Mouse (Mus musculus): Measurements from ENCODE around the gene Abcg1. TPM values are rescaled to one million over a fixed set of nuclear protein-coding genes. Genes with fewer than 3 reads are reported as not detected.

The Abcg1 gene
- total and polyA plus RNA-seq, 2 experiments from 2014 or later, result 16.1 to 24.2 TPM

GRCm38 (mm10) chr17:31153785-31154184 lies 96.3 kb downstream of the Abcg1 start:
- WGBS, result 72% methylated on average over 8 of the region's 8 CpGs

DNA sequence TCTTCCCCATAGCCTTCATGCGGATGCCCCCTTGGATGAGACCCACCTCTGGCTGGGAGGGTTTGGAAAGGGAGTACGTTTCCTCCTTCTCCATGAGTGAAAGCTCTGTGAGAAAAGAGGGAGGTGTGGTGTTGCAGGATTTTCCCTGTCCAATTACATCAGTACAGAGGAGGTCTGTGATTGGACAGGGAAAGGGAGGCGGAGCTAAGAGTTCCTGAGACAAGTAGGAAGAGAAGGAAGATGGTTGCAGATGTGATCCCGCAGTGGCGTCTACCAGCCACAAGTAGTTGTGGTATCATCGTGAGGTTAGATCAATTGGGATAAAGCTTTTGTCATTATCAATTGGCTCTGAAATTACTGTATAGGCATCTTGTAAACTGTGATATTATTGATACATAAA lies 100.4 kb downstream of the Abcg1 start:
- Histone ChIP-seq H3K9me3 (ENCODE audit: low read length) (no peaks in the 10 kb centered on the region), H3K4me3 (ENCODE audit: low read depth, low read length) (no peak overlapping the region), H3K27ac (ENCODE audit: low read depth, low read length) (no peak overlapping the region), H3K27me3 (ENCODE audit: insufficient read depth, low read length) (no peaks in the 10 kb centered on the region), H3K4me2 (ENCODE audit: low read depth) (no peak overlapping the region), H3K9ac (no peak overlapping the region), H3K36me3 (ENCODE audit: insufficient read depth) (no peaks in the 10 kb centered on the region), H3K4me1 (ENCODE audit: insufficient read depth) (no peaks in the 10 kb centered on the region)
- DNase-seq, result no peak
- no peak for TF ChIP-seq CTCF (IDR thresholded peaks at IDR 0.05; ENCODE audit: low read depth)
- no peak for ATAC-seq
- WGBS, result 82% methylated on average over 6 of the region's 6 CpGs

More at GRCm38 (mm10) chr17:31153785-31154184, 96.3 kb downstream of the Abcg1 start:
- Histone ChIP-seq H3K4me2 (ENCODE audit: low read depth) (no peak overlapping the region), H3K9ac (no peak overlapping the region), H3K4me1 (ENCODE audit: insufficient read depth) (no peaks in the 10 kb centered on the region), H3K4me3 (ENCODE audit: low read depth, low read length) (no peak overlapping the region), H3K9me3 (ENCODE audit: low read length) (no peaks in the 10 kb centered on the region), H3K27me3 (ENCODE audit: insufficient read depth, low read length) (no peaks in the 10 kb centered on the region), H3K27ac (ENCODE audit: low read depth, low read length) (no peak overlapping the region), H3K36me3 (ENCODE audit: insufficient read depth) (no peaks in the 10 kb centered on the region)
- no peak for ATAC-seq
- TF ChIP-seq CTCF (IDR thresholded peaks at IDR 0.05; ENCODE audit: low read depth), result no peak
- no peak for DNase-seq

DNA sequence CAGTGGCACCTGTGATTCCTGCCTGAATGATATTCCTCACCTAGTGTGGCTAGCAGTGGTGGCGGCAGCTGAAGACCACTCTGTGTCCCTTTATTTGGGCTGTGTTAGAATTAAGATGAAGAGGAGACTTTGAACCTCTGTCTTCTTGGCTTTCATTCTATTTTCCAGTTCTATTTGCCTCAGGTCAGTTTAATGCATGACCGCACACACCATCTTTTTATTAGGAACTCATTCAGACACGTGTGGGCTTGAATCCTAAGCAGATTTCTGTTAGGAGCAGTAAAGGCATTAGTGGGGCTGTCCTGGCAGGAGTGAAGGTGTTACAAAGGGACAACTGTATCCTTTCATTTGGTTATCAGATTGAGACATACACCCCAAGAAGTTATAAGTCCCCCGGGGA lies 102.8 kb downstream of the Abcg1 start:
- no peak for TF ChIP-seq CTCF (IDR thresholded peaks at IDR 0.05; ENCODE audit: low read depth)
- no peaks in the 10 kb centered on the region for H3K27me3 ChIP-seq (ENCODE audit: insufficient read depth, low read length)
- ATAC-seq, result no peak
- no peaks in the 10 kb centered on the region for H3K36me3 ChIP-seq (ENCODE audit: insufficient read depth)
- H3K4me1 ChIP-seq (ENCODE audit: insufficient read depth), result no peaks in the 10 kb centered on the region
- no peak overlapping the region for H3K4me3 ChIP-seq (ENCODE audit: low read depth, low read length)
- no peak overlapping the region for H3K4me2 ChIP-seq (ENCODE audit: low read depth)
- H3K9me3 ChIP-seq (ENCODE audit: low read length), result no peaks in the 10 kb centered on the region
- no peak overlapping the region for H3K9ac ChIP-seq
- DNase-seq, result no peak
- H3K27ac ChIP-seq (ENCODE audit: low read depth, low read length), result no peak overlapping the region
- 66% methylated on average over 4 of the region's 4 CpGs for WGBS

DNA sequence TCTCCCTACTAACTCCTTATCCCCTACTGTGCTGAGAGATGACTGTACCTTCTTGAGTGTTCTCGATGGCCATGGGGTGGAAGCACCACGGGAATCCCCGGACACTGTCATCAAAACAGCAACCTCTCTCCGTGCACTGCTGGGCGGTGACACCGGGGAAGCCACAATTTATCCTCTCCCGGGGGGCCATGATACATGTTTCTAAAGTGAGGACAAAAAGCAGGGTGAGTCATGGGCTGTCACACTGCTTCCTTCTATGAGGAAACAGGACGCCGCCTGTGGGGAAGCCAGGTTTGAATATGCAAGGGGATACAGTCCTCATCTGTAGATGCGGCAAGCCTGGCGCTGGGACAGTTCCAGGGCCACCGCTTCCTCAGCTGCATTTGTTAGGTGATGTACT lies 105.1 kb downstream of the Abcg1 start:
- Histone ChIP-seq H3K4me1 (ENCODE audit: insufficient read depth) (no peaks in the 10 kb centered on the region), H3K4me2 (ENCODE audit: low read depth) (no peak overlapping the region), H3K9me3 (ENCODE audit: low read length) (no peaks in the 10 kb centered on the region), H3K4me3 (ENCODE audit: low read depth, low read length) (no peak overlapping the region), H3K36me3 (ENCODE audit: insufficient read depth) (no peaks in the 10 kb centered on the region), H3K27ac (ENCODE audit: low read depth, low read length) (no peak overlapping the region), H3K27me3 (ENCODE audit: insufficient read depth, low read length) (no peaks in the 10 kb centered on the region), H3K9ac (no peak overlapping the region)
- no peak for ATAC-seq
- WGBS, result 90% methylated on average over 12 of the region's 12 CpGs
- no peak for TF ChIP-seq CTCF (IDR thresholded peaks at IDR 0.05; ENCODE audit: low read depth)
- DNase-seq, result no peak

- DNase-seq (no peak), ATAC-seq (no peak)
- H3K36me3 ChIP-seq (ENCODE audit: insufficient read depth), result no peaks in the 10 kb centered on the region
- no peak for TF ChIP-seq CTCF (IDR thresholded peaks at IDR 0.05; ENCODE audit: low read depth)
- H3K4me3 ChIP-seq (ENCODE audit: low read depth, low read length), result no peak overlapping the region
- H3K9me3 ChIP-seq (ENCODE audit: low read length), result no peaks in the 10 kb centered on the region
- H3K4me1 ChIP-seq (ENCODE audit: insufficient read depth), result no peaks in the 10 kb centered on the region
- no peak overlapping the region for H3K27ac ChIP-seq (ENCODE audit: low read depth, low read length)
- WGBS, result 75% methylated on average over 2 of the region's 2 CpGs
- H3K27me3 ChIP-seq (ENCODE audit: insufficient read depth, low read length), result no peaks in the 10 kb centered on the region
- H3K4me2 ChIP-seq (ENCODE audit: low read depth), result no peak overlapping the region
- H3K9ac ChIP-seq, result no peak overlapping the region
Measured at GRCm38 (mm10) chr17:31163821-31164220, 106.3 kb downstream of the Abcg1 start.

DNA sequence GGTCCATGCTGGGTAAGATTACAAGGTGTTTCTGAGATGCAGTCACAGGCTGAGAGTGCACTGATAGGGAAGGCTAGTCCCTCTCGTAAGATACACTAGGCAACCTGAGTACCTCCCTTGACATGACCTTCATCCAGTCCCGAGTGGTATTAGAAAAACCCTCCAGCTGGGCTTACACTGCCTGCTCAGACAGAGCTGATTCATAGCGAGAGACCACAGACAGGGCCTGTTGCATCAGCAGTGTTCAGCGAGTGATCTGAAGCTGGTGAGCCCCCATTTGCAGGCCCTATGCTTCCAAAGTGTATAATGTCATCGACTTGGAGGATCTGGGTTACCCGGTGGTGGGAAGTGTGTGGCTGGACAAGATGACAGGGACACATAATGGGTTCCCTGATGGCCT lies 107.7 kb downstream of the Abcg1 start, which contains the start of gene Tff1:
Gene Tff1 (minus strand): TSS at position 151 of the 400 bp plus-strand sequence.
- H3K4me2 ChIP-seq (ENCODE audit: low read depth), result no peak within 1 kb of the TSS
- H3K27me3 ChIP-seq (ENCODE audit: insufficient read depth, low read length), result no peaks in the 10 kb centered on the region
- DNase-seq (no peak), ATAC-seq (no peak)
- no peak within 1 kb of the TSS for H3K4me3 ChIP-seq (ENCODE audit: low read depth, low read length)
- H3K36me3 ChIP-seq (ENCODE audit: insufficient read depth), result no peaks in the 10 kb centered on the region
- no peak within 1 kb of the TSS for H3K27ac ChIP-seq (ENCODE audit: low read depth, low read length)
- no peaks in the 10 kb centered on the region for H3K4me1 ChIP-seq (ENCODE audit: insufficient read depth)
- no peaks in the 10 kb centered on the region for H3K9me3 ChIP-seq (ENCODE audit: low read length)
- TF ChIP-seq CTCF (IDR thresholded peaks at IDR 0.05; ENCODE audit: low read depth), result no peak
- H3K9ac ChIP-seq, result no peak within 1 kb of the TSS
- WGBS, result 87% methylated on average over 6 of the region's 6 CpGs

Other genes starting within 250 kb of the Abcg1 start
- 0.69 and 1.7 TPM in 2 replicates for gene Glp1r, start 155.9 kb upstream of the Abcg1 start, total RNA-seq (2014; rRNA removed)
- 0.19 and 0.34 TPM in 2 replicates for gene Glp1r, start 155.9 kb upstream of the Abcg1 start, polyA plus RNA-seq (2015; fragmentation: Nextera tagmentation; extraction: Ambion mirVana)
- 0.05 TPM in 1 of 2 replicates, not detected in the other for gene Umodl1, start 103.0 kb upstream of the Abcg1 start, total RNA-seq (2014; rRNA removed)
- 0.09 and 0.10 TPM in 2 replicates for gene Umodl1, start 103.0 kb upstream of the Abcg1 start, polyA plus RNA-seq (2015; fragmentation: Nextera tagmentation; extraction: Ambion mirVana)
- gene Tff3, start 72.0 kb downstream of the Abcg1 start, total RNA-seq (2014; rRNA removed), result not detected in 2 replicates
- gene Tff3, start 72.0 kb downstream of the Abcg1 start, polyA plus RNA-seq (2015; fragmentation: Nextera tagmentation; extraction: Ambion mirVana), result 0.35 TPM in 1 of 2 replicates, not detected in the other
- not detected in 2 replicates for gene Tff2, start 86.6 kb downstream of the Abcg1 start, total RNA-seq (2014; rRNA removed)
- not detected in 2 replicates for gene Tff2, start 86.6 kb downstream of the Abcg1 start, polyA plus RNA-seq (2015; fragmentation: Nextera tagmentation; extraction: Ambion mirVana)
- gene Tff1, start 107.6 kb downstream of the Abcg1 start, total RNA-seq (2014; rRNA removed), result not detected in 2 replicates
- not detected in 2 replicates for gene Tff1, start 107.6 kb downstream of the Abcg1 start, polyA plus RNA-seq (2015; fragmentation: Nextera tagmentation; extraction: Ambion mirVana)
- gene Tmprss3, start 141.3 kb downstream of the Abcg1 start, total RNA-seq (2014; rRNA removed), result not detected in 2 replicates
- not detected in 2 replicates for gene Tmprss3, start 141.3 kb downstream of the Abcg1 start, polyA plus RNA-seq (2015; fragmentation: Nextera tagmentation; extraction: Ambion mirVana)
- 0.14 and 0.54 TPM in 2 replicates for gene Ubash3a, start 150.2 kb downstream of the Abcg1 start, total RNA-seq (2014; rRNA removed)
- gene Ubash3a, start 150.2 kb downstream of the Abcg1 start, polyA plus RNA-seq (2015; fragmentation: Nextera tagmentation; extraction: Ambion mirVana), result not detected in 2 replicates
- gene Rsph1, start 219.7 kb downstream of the Abcg1 start, total RNA-seq (2014; rRNA removed), result 2.8 and 6.0 TPM in 2 replicates
- gene Rsph1, start 219.7 kb downstream of the Abcg1 start, polyA plus RNA-seq (2015; fragmentation: Nextera tagmentation; extraction: Ambion mirVana), result 6.9 and 11.3 TPM in 2 replicates
- 10.0 and 15.3 TPM in 2 replicates for gene Slc37a1, start 229.1 kb downstream of the Abcg1 start, total RNA-seq (2014; rRNA removed)
- 4.7 and 6.7 TPM in 2 replicates for gene Slc37a1, start 229.1 kb downstream of the Abcg1 start, polyA plus RNA-seq (2015; fragmentation: Nextera tagmentation; extraction: Ambion mirVana)